25 mouse cellular contexts compared by ENCODE assay signal in the genomic region with DNA sequence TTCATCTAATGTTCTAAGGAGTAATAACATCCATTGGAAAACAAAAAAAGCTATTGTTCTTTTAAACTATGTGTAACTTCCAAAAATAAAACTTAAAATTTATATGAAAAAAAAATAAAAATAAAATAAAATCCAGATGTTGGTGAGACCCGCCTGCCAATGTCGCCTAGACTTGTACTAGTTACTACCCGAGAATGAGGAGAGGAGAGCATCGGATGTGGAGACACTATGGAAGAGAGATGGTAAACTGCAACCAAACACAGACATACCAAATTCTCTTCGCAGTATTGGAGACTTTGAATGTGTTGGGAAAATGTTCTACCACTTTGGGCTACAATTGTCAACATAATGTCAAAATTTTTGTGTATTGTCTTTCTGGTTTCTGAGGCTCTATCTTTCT. TPM values are rescaled to one million over a fixed set of nuclear protein-coding genes. Genes with fewer than 3 reads are reported as not detected.
A peak's percentile ranks its signal among the peaks of the same experiment; 100 is the strongest.
DNase-seq lines count a peak whose midpoint lies in the region; ATAC-seq and TF ChIP-seq lines count a peak whose summit lies in the region.
"Had no signal": no experiment of that assay in that cellular context is flagged by ENCODE, and none has a peak within 500 bp of the region (broad histone marks: within the 10 kb centered on the region; RNA-seq: fewer than 3 reads in every experiment).

No protein-coding gene starts in this region.

- H3K79me2 ChIP-seq in heart, adult 2 months (replicated peaks; ENCODE audit: control insufficient read depth, insufficient read depth, low read length) = no peaks in the 10 kb centered on the region

- TF ChIP-seq POLR2A in heart, adult 2 months (IDR thresholded peaks at IDR 0.05; ENCODE audit: insufficient read depth, low read depth, low read length) = no peak

- H3K27ac ChIP-seq in embryonic facial prominence, embryonic 15.5 days (replicated peaks) = peak overlapping the region; percentile 65; the same call in 1 of the 2 replicates
- H3K27ac ChIP-seq in embryonic facial prominence, embryonic 10.5 days (replicated peaks) = no peak overlapping the region
- peak overlapping the region; percentile 18 for H3K27ac ChIP-seq in heart, adult 2 months
- H3K27ac ChIP-seq in heart, embryonic 10.5 days = no peak overlapping the region
- H3K27ac ChIP-seq in neural tube, embryonic 15.5 days (replicated peaks) = no peak overlapping the region
- H3K27ac ChIP-seq: heart, embryonic 15.5 days; hindbrain, embryonic 12.5 days; liver, embryonic 14.5 days; macrophage had no signal

- no peaks in the 10 kb centered on the region for H3K9me3 ChIP-seq in embryonic facial prominence, embryonic 15.5 days (replicated peaks)
- no peaks in the 10 kb centered on the region for H3K9me3 ChIP-seq in embryonic facial prominence, embryonic 10.5 days
- H3K9me3 ChIP-seq in heart, embryonic 10.5 days = no peaks in the 10 kb centered on the region
- H3K9me3 ChIP-seq in neural tube, embryonic 15.5 days (replicated peaks) = no peaks in the 10 kb centered on the region
- H3K9me3 ChIP-seq: heart, embryonic 15.5 days; hindbrain, embryonic 12.5 days; stomach, embryonic 15.5 days had no signal

- H3K9ac ChIP-seq in embryonic facial prominence, embryonic 15.5 days = no peak overlapping the region
- no peak overlapping the region for H3K9ac ChIP-seq in heart, adult 2 months (ENCODE audit: low read depth, low read length)
- H3K9ac ChIP-seq in neural tube, embryonic 15.5 days (replicated peaks) = no peak overlapping the region
- H3K9ac ChIP-seq: embryonic facial prominence, embryonic 12.5 days; heart, embryonic 15.5 days; hindbrain, embryonic 12.5 days; liver, embryonic 14.5 days; stomach, embryonic 15.5 days had no signal

- no peaks in the 10 kb centered on the region for H3K27me3 ChIP-seq in embryonic facial prominence, embryonic 15.5 days
- peaks cover 44% of the 10 kb centered on the region for H3K27me3 ChIP-seq in embryonic facial prominence, embryonic 10.5 days (replicated peaks; ENCODE audit: low read depth, poor library complexity, severe bottlenecking)
- H3K27me3 ChIP-seq in heart, adult 2 months (ENCODE audit: control insufficient read depth, insufficient read depth, low read length) = peaks cover 2% of the 10 kb centered on the region; the same call in 1 of the 2 replicates
- H3K27me3 ChIP-seq in heart, embryonic 10.5 days (ENCODE audit: insufficient read depth, poor library complexity, severe bottlenecking) = no peaks in the 10 kb centered on the region
- peaks cover 8% of the 10 kb centered on the region for H3K27me3 ChIP-seq in neural tube, embryonic 15.5 days (replicated peaks)
- H3K27me3 ChIP-seq: embryonic facial prominence, embryonic 12.5 days; heart, embryonic 15.5 days; stomach, embryonic 15.5 days had no signal

- TF ChIP-seq CTCF in heart, adult 2 months (IDR thresholded peaks at IDR 0.05) = no peak

- H3K36me3 ChIP-seq in embryonic facial prominence, embryonic 15.5 days = no peaks in the 10 kb centered on the region
- H3K36me3 ChIP-seq in embryonic facial prominence, embryonic 10.5 days (replicated peaks) = no peaks in the 10 kb centered on the region
- no peaks in the 10 kb centered on the region for H3K36me3 ChIP-seq in heart, adult 2 months (ENCODE audit: control insufficient read depth, insufficient read depth, low read length)
- H3K36me3 ChIP-seq in heart, embryonic 10.5 days = no peaks in the 10 kb centered on the region
- no peaks in the 10 kb centered on the region for H3K36me3 ChIP-seq in neural tube, embryonic 15.5 days
- H3K36me3 ChIP-seq: embryonic facial prominence, embryonic 12.5 days; heart, embryonic 15.5 days; hindbrain, embryonic 12.5 days; stomach, embryonic 15.5 days had no signal

- no peak overlapping the region for H3K4me3 ChIP-seq in embryonic facial prominence, embryonic 15.5 days (replicated peaks)
- H3K4me3 ChIP-seq in embryonic facial prominence, embryonic 10.5 days = no peak overlapping the region
- H3K4me3 ChIP-seq in heart, adult 2 months = no peak overlapping the region
- H3K4me3 ChIP-seq in heart, embryonic 10.5 days = no peak overlapping the region
- H3K4me3 ChIP-seq in neural tube, embryonic 15.5 days (replicated peaks) = no peak overlapping the region
- H3K4me3 ChIP-seq: embryonic facial prominence, embryonic 12.5 days; erythroblast, embryonic 14.5 days; heart, embryonic 15.5 days; hindbrain, embryonic 12.5 days; stomach, embryonic 15.5 days had no signal

- 35% methylated on average over 5 of the region's 5 CpGs for WGBS in embryonic facial prominence, embryonic 15.5 days
- WGBS in embryonic facial prominence, embryonic 10.5 days = 31% methylated on average over 5 of the region's 5 CpGs
- 61% methylated on average over 5 of the region's 5 CpGs for WGBS in heart, adult 2 months
- WGBS in heart, embryonic 10.5 days = 70% methylated on average over 5 of the region's 5 CpGs
- WGBS in neural tube, embryonic 15.5 days = 39% methylated on average over 5 of the region's 5 CpGs

- ATAC-seq in embryonic facial prominence, embryonic 15.5 days (ENCODE audit: insufficient number of reproducible peaks, low FRiP score, low TSS enrichment, low read depth) = no peak
- ATAC-seq in neural tube, embryonic 15.5 days (ENCODE audit: low FRiP score) = no peak

- TF ChIP-seq EP300 in heart, adult 2 months (IDR thresholded peaks at IDR 0.05; ENCODE audit: insufficient read depth, low read depth, low read length) = no peak

- intact Hi-C loops in heart, adult 2 months (cut with DNase I) = no loop called here

- peaks cover 21% of the 10 kb centered on the region for H3K4me1 ChIP-seq in embryonic facial prominence, embryonic 15.5 days
- peaks cover 31% of the 10 kb centered on the region for H3K4me1 ChIP-seq in embryonic facial prominence, embryonic 10.5 days
- peaks cover 8% of the 10 kb centered on the region for H3K4me1 ChIP-seq in heart, adult 2 months (ENCODE audit: control insufficient read depth, insufficient read depth, low read length)
- H3K4me1 ChIP-seq in heart, embryonic 10.5 days = no peaks in the 10 kb centered on the region
- H3K4me1 ChIP-seq in neural tube, embryonic 15.5 days = peaks cover 9% of the 10 kb centered on the region

- no peak for DNase-seq in embryonic facial prominence, embryonic 10.5 days (ENCODE audit: low spot score)
- no peak for DNase-seq in heart, adult 2 months
- DNase-seq in heart, embryonic 10.5 days (ENCODE audit: low spot score) = no peak
- DNase-seq in neural tube, embryonic 10.5 days (ENCODE audit: extremely low spot score, low spot score) = no peak
- no peak for DNase-seq in ovary, adult 18-20 months (ENCODE audit: low spot score)
- DNase-seq: adrenal gland, postnatal 14 days; cerebellum, adult 11 months; cerebellum, adult 9-10 months; cerebellum, postnatal 36 days; kidney, adult 2 months; kidney, postnatal 14 days; layer of hippocampus, adult 9-11 months; liver; lung, adult 2 months; lung, postnatal 10 days; thymus, postnatal 14 days had no signal

- no peak overlapping the region for H3K4me2 ChIP-seq in embryonic facial prominence, embryonic 15.5 days (replicated peaks)
- H3K4me2 ChIP-seq in neural tube, embryonic 15.5 days = peak overlapping the region; percentile 3; the same call in 1 of the 2 replicates
- H3K4me2 ChIP-seq: embryonic facial prominence, embryonic 12.5 days; heart, embryonic 15.5 days; hindbrain, embryonic 12.5 days; stomach, embryonic 15.5 days had no signal

RNA-seq across cellular contexts. Expression of a gene that starts 32.8 kb away (rescaled TPM):
- polyA plus RNA-seq in embryonic facial prominence, embryonic 15.5 days (2015; fragmentation: Nextera tagmentation; extraction: Ambion mirVana) = 15.3 and 15.7 TPM in 2 replicates
- polyA plus RNA-seq in embryonic facial prominence, embryonic 10.5 days (2016; fragmentation: Nextera tagmentation; extraction: Ambion mirVana) = 12.7 and 15.0 TPM in 2 replicates
- 1 to 10 TPM; 6.3 to 6.7 TPM for total RNA-seq in heart, adult 2 months (2021)
- polyA plus RNA-seq in heart, adult 2 months (2012; rRNA removed) = 1.8 and 3.8 TPM in 2 replicates
- polyA plus RNA-seq in heart, embryonic 10.5 days (2016; fragmentation: Nextera tagmentation; extraction: Ambion mirVana) = 10.9 and 11.7 TPM in 2 replicates
- 17.9 and 18.8 TPM in 2 replicates for polyA plus RNA-seq in neural tube, embryonic 15.5 days (2015; fragmentation: Nextera tagmentation; extraction: Ambion mirVana)

RNA-seq across cellular contexts. Expression of a gene that starts 40.2 kb away (rescaled TPM):
- polyA plus RNA-seq in embryonic facial prominence, embryonic 15.5 days (2015; fragmentation: Nextera tagmentation; extraction: Ambion mirVana) = 46.7 and 48.4 TPM in 2 replicates
- 81.8 and 82.1 TPM in 2 replicates for polyA plus RNA-seq in embryonic facial prominence, embryonic 10.5 days (2016; fragmentation: Nextera tagmentation; extraction: Ambion mirVana)
- total RNA-seq in heart, adult 2 months (2021) = 10 to 100 TPM in 1 of 2 experiments, 1 to 10 TPM in 1; 8.8 to 11.0 TPM
- 10.5 and 14.9 TPM in 2 replicates for polyA plus RNA-seq in heart, adult 2 months (2012; rRNA removed)
- 41.3 and 46.6 TPM in 2 replicates for polyA plus RNA-seq in heart, embryonic 10.5 days (2016; fragmentation: Nextera tagmentation; extraction: Ambion mirVana)
- polyA plus RNA-seq in neural tube, embryonic 15.5 days (2015; fragmentation: Nextera tagmentation; extraction: Ambion mirVana) = 49.9 and 52.3 TPM in 2 replicates

Comparison
In these comparisons a context has a peak if more than half of its experiments do, and no peak if none do; other contexts are left out.
1. H3K27ac ChIP-seq: peak in embryonic facial prominence, embryonic 15.5 days (single experiment) and heart, adult 2 months (single experiment); none in embryonic facial prominence, embryonic 10.5 days (single experiment), heart, embryonic 10.5 days (single experiment) and neural tube, embryonic 15.5 days (single experiment).